Mouse (Mus musculus): ENCODE measurements at regions not wholly inside any gene's neighbourhood (a gene's known extent, or its start where the extent isn't known, plus 50 kb on each side); places are given as distances from the start of the nearest gene placed in this dataset.

- in situ Hi-C loops (cut with MboI, MseI) = no loop called here
Observed at GRCm38 (mm10) chr6:51320676-51321419, 111.6 kb upstream of the Nfe2l3 start.

- in situ Hi-C loops (cut with MboI, MseI) = no loop called here
Observed at GRCm38 (mm10) chr6:51326103-51326829, 106.2 kb upstream of the Nfe2l3 start.

- in situ Hi-C loops (cut with MboI, MseI) = no loop called here
Observed at GRCm38 (mm10) chr6:51329070-51329995, 103.1 kb upstream of the Nfe2l3 start.

GRCm38 (mm10) chr6:51330069-51330706 is 102.3 kb upstream of the Nfe2l3 start:
- in situ Hi-C loops (cut with MboI, MseI) = loop anchor here (5.0 kb wide), 1 partner anchor 58 kb away; no protein-coding TSS in a partner anchor

- in situ Hi-C loops (cut with MboI, MseI) = loop anchor here (5.0 kb wide), 1 partner anchor 61 kb away; no protein-coding TSS in a partner anchor
Observed at GRCm38 (mm10) chr6:51332841-51333240, 99.6 kb upstream of the Nfe2l3 start.

- in situ Hi-C loops (cut with MboI, MseI) = loop anchor here (5.0 kb wide), 1 partner anchor 62 kb away; no protein-coding TSS in a partner anchor
Observed at GRCm38 (mm10) chr6:51333722-51334360, 98.6 kb upstream of the Nfe2l3 start.

- in situ Hi-C loops (cut with MboI, MseI) = no loop called here
Observed at GRCm38 (mm10) chr6:51335314-51335713, 97.2 kb upstream of the Nfe2l3 start.

GRCm38 (mm10) chr6:51339301-51339700 is 93.2 kb upstream of the Nfe2l3 start:
- in situ Hi-C loops (cut with MboI, MseI) = no loop called here

- in situ Hi-C loops (cut with MboI, MseI) = no loop called here
Observed at GRCm38 (mm10) chr6:51347721-51348120, 84.7 kb upstream of the Nfe2l3 start.

GRCm38 (mm10) chr6:51349771-51350170 is 82.7 kb upstream of the Nfe2l3 start:
- in situ Hi-C loops (cut with MboI, MseI) = loop anchor here (25.0 kb wide), 1 partner anchor 137 kb away; no protein-coding TSS in a partner anchor

- in situ Hi-C loops (cut with MboI, MseI) = loop anchor here (25.0 kb wide), 1 partner anchor 143 kb away; no protein-coding TSS in a partner anchor
Observed at GRCm38 (mm10) chr6:51355041-51355440, 77.4 kb upstream of the Nfe2l3 start.

- in situ Hi-C loops (cut with MboI, MseI) = loop anchor here (25.0 kb wide), 1 partner anchor 149 kb away; no protein-coding TSS in a partner anchor
Observed at GRCm38 (mm10) chr6:51361611-51362180, 70.8 kb upstream of the Nfe2l3 start.

- in situ Hi-C loops (cut with MboI, MseI) = loop anchor here (25.0 kb wide), 1 partner anchor 150 kb away; no protein-coding TSS in a partner anchor
Observed at GRCm38 (mm10) chr6:51362475-51363226, 69.8 kb upstream of the Nfe2l3 start.

GRCm38 (mm10) chr6:51364776-51365175 is 67.7 kb upstream of the Nfe2l3 start:
- in situ Hi-C loops (cut with MboI, MseI) = loop anchor here (25.0 kb wide), 1 partner anchor 152 kb away; no protein-coding TSS in a partner anchor

GRCm38 (mm10) chr6:51369771-51370170 is 62.7 kb upstream of the Nfe2l3 start:
- in situ Hi-C loops (cut with MboI, MseI) = loop anchor here (5.0 to 25.0 kb wide), 2 partner anchors 87 to 157 kb away; no protein-coding TSS in a partner anchor

- in situ Hi-C loops (cut with MboI, MseI) = loop anchor here (5.0 to 25.0 kb wide), 2 partner anchors 90 to 160 kb away; no protein-coding TSS in a partner anchor
Observed at GRCm38 (mm10) chr6:51372357-51372756, 60.1 kb upstream of the Nfe2l3 start.

- in situ Hi-C loops (cut with MboI, MseI) = no loop called here
Observed at GRCm38 (mm10) chr6:51378436-51378835, 54.0 kb upstream of the Nfe2l3 start.

- in situ Hi-C loops (cut with MboI, MseI) = no loop called here
Observed at GRCm38 (mm10) chr6:51379074-51379473, 53.4 kb upstream of the Nfe2l3 start.
